31 mouse cellular contexts compared by ENCODE assay signal in genomic region chr16:81502578-81502977, GRCm38 (mm10).
A peak's percentile ranks its signal among the peaks of the same experiment; 100 is the strongest.
DNase-seq lines count a peak whose midpoint lies in the region; ATAC-seq and TF ChIP-seq lines count a peak whose summit lies in the region.
"Had no signal": no experiment of that assay in that cellular context is flagged by ENCODE, and none has a peak within 500 bp of the region (broad histone marks: within the 10 kb centered on the region; RNA-seq: fewer than 3 reads in every experiment).

No protein-coding gene starts in this region.

- no peak overlapping the region for H3K4me3 ChIP-seq in embryonic facial prominence, embryonic 14.5 days (ENCODE audit: low read depth, low read length)
- H3K4me3 ChIP-seq in embryonic facial prominence, embryonic 10.5 days = no peak overlapping the region
- no peak overlapping the region for H3K4me3 ChIP-seq in hindbrain, postnatal 0 days (ENCODE audit: low read length)
- H3K4me3 ChIP-seq in hindbrain, embryonic 10.5 days = no peak overlapping the region
- no peak overlapping the region for H3K4me3 ChIP-seq in midbrain, embryonic 14.5 days (replicated peaks; ENCODE audit: low read depth, low read length)
- no peak overlapping the region for H3K4me3 ChIP-seq in midbrain, embryonic 13.5 days (replicated peaks)
- H3K4me3 ChIP-seq: embryonic facial prominence, embryonic 12.5 days; embryonic facial prominence, embryonic 15.5 days; erythroblast, embryonic 14.5 days; forebrain, embryonic 10.5 days; forebrain, embryonic 12.5 days had no signal

- H3K36me3 ChIP-seq in embryonic facial prominence, embryonic 14.5 days (ENCODE audit: control insufficient read depth, insufficient read depth, low read length) = no peaks in the 10 kb centered on the region
- H3K36me3 ChIP-seq in embryonic facial prominence, embryonic 10.5 days (replicated peaks) = no peaks in the 10 kb centered on the region
- H3K36me3 ChIP-seq in hindbrain, postnatal 0 days (ENCODE audit: insufficient read depth, low read length) = no peaks in the 10 kb centered on the region
- H3K36me3 ChIP-seq in hindbrain, embryonic 10.5 days = no peaks in the 10 kb centered on the region
- no peaks in the 10 kb centered on the region for H3K36me3 ChIP-seq in midbrain, embryonic 14.5 days (ENCODE audit: control insufficient read depth, insufficient read depth, low read length)
- H3K36me3 ChIP-seq in midbrain, embryonic 13.5 days = no peaks in the 10 kb centered on the region
- H3K36me3 ChIP-seq: embryonic facial prominence, embryonic 12.5 days; embryonic facial prominence, embryonic 15.5 days; forebrain, embryonic 10.5 days; forebrain, embryonic 12.5 days; G1E had no signal

- intact Hi-C loops in heart, postnatal 14 days (cut with DNase I) = no loop called here

- DNase-seq in embryonic facial prominence, embryonic 14.5 days (ENCODE audit: low spot score) = peak; percentile 14
- no peak for DNase-seq in embryonic facial prominence, embryonic 10.5 days (ENCODE audit: low spot score)
- DNase-seq in hindbrain, postnatal 0 days (ENCODE audit: low spot score) = peak; percentile 9
- DNase-seq in hindbrain, embryonic 10.5 days (ENCODE audit: low spot score) = no peak
- DNase-seq in midbrain, embryonic 14.5 days = peak; percentile 63
- DNase-seq in brain, embryonic 14.5 days (ENCODE audit: low read depth) = peak; percentile 38
- DNase-seq in heart, postnatal 14 days = no peak
- DNase-seq: adrenal gland, adult 8-10 months; adrenal gland, postnatal 14 days; adrenal gland, postnatal 36 days; B cell, adult 2 months; cerebellum, adult 11 months; cerebellum, adult 18-20 months; cerebellum, adult 8-10 months; cerebellum, adult 9-11 months; cerebellum, postnatal 14 days; cerebellum, postnatal 36 days; embryo, embryonic 11 days had no signal

- no peak for TF ChIP-seq POLR2A in brain, embryonic 14.5 days (IDR thresholded peaks at IDR 0.05; ENCODE audit: borderline replicate concordance, extremely low read depth, insufficient read depth, insufficient read length, poor library complexity, severe bottlenecking)

- no peaks in the 10 kb centered on the region for H3K9me3 ChIP-seq in embryonic facial prominence, embryonic 14.5 days (ENCODE audit: control insufficient read depth, low read length)
- H3K9me3 ChIP-seq in embryonic facial prominence, embryonic 10.5 days = no peaks in the 10 kb centered on the region
- H3K9me3 ChIP-seq in hindbrain, postnatal 0 days (ENCODE audit: low read length) = no peaks in the 10 kb centered on the region
- no peaks in the 10 kb centered on the region for H3K9me3 ChIP-seq in hindbrain, embryonic 10.5 days
- no peaks in the 10 kb centered on the region for H3K9me3 ChIP-seq in midbrain, embryonic 14.5 days (ENCODE audit: control insufficient read depth, low read length)
- no peaks in the 10 kb centered on the region for H3K9me3 ChIP-seq in midbrain, embryonic 13.5 days
- H3K9me3 ChIP-seq: embryonic facial prominence, embryonic 12.5 days; embryonic facial prominence, embryonic 15.5 days; forebrain, embryonic 10.5 days; forebrain, embryonic 12.5 days; G1E had no signal

- WGBS in embryonic facial prominence, embryonic 14.5 days = 58% methylated on average over 2 of the region's 2 CpGs
- 88% methylated on average over 2 of the region's 2 CpGs for WGBS in embryonic facial prominence, embryonic 10.5 days
- WGBS in hindbrain, postnatal 0 days = 55% methylated on average over 2 of the region's 2 CpGs
- 90% methylated on average over 2 of the region's 2 CpGs for WGBS in hindbrain, embryonic 10.5 days
- 43% methylated on average over 2 of the region's 2 CpGs for WGBS in midbrain, embryonic 14.5 days
- WGBS in midbrain, embryonic 13.5 days = 65% methylated on average over 2 of the region's 2 CpGs

- ATAC-seq in embryonic facial prominence, embryonic 14.5 days (ENCODE audit: low read depth) = no peak
- no peak for ATAC-seq in hindbrain, postnatal 0 days
- no peak for ATAC-seq in midbrain, embryonic 14.5 days (ENCODE audit: low FRiP score, low TSS enrichment)
- ATAC-seq in midbrain, embryonic 13.5 days = no peak
- ATAC-seq: activated CD4-positive, CD25-positive, alpha-beta regulatory T cell, adult 4 months; CD4-positive, CD25-positive, alpha-beta regulatory T cell, adult 4 months; forebrain, embryonic 14.5 days; forebrain, embryonic 16.5 days; Patski had no signal

- no peak overlapping the region for H3K9ac ChIP-seq in embryonic facial prominence, embryonic 14.5 days (ENCODE audit: low read depth, low read length)
- H3K9ac ChIP-seq in hindbrain, postnatal 0 days (replicated peaks; ENCODE audit: low read length) = no peak overlapping the region
- H3K9ac ChIP-seq in midbrain, embryonic 14.5 days (replicated peaks; ENCODE audit: low read length) = no peak overlapping the region
- H3K9ac ChIP-seq in midbrain, embryonic 13.5 days (replicated peaks) = no peak overlapping the region
- H3K9ac ChIP-seq: embryonic facial prominence, embryonic 12.5 days; embryonic facial prominence, embryonic 15.5 days; forebrain, embryonic 12.5 days had no signal

- no peak overlapping the region for H3K27ac ChIP-seq in embryonic facial prominence, embryonic 14.5 days (replicated peaks; ENCODE audit: low read depth, low read length)
- H3K27ac ChIP-seq in embryonic facial prominence, embryonic 10.5 days (replicated peaks) = no peak overlapping the region
- H3K27ac ChIP-seq in hindbrain, postnatal 0 days = no peak overlapping the region
- H3K27ac ChIP-seq in hindbrain, embryonic 10.5 days = no peak overlapping the region
- no peak overlapping the region for H3K27ac ChIP-seq in midbrain, embryonic 14.5 days (replicated peaks; ENCODE audit: low read depth, low read length)
- no peak overlapping the region for H3K27ac ChIP-seq in midbrain, embryonic 13.5 days
- H3K27ac ChIP-seq: embryonic facial prominence, embryonic 12.5 days; embryonic facial prominence, embryonic 15.5 days; forebrain, embryonic 10.5 days; forebrain, embryonic 12.5 days had no signal

- H3K4me1 ChIP-seq in embryonic facial prominence, embryonic 14.5 days (ENCODE audit: control insufficient read depth, insufficient read depth, low read length) = no peaks in the 10 kb centered on the region
- H3K4me1 ChIP-seq in embryonic facial prominence, embryonic 10.5 days = no peaks in the 10 kb centered on the region
- no peaks in the 10 kb centered on the region for H3K4me1 ChIP-seq in hindbrain, postnatal 0 days (ENCODE audit: insufficient read depth, low read length)
- H3K4me1 ChIP-seq in hindbrain, embryonic 10.5 days (replicated peaks) = no peaks in the 10 kb centered on the region
- no peaks in the 10 kb centered on the region for H3K4me1 ChIP-seq in midbrain, embryonic 14.5 days (ENCODE audit: control insufficient read depth, insufficient read depth, low read length)
- H3K4me1 ChIP-seq in midbrain, embryonic 13.5 days (replicated peaks) = no peaks in the 10 kb centered on the region
- H3K4me1 ChIP-seq: embryonic facial prominence, embryonic 12.5 days; embryonic facial prominence, embryonic 15.5 days; forebrain, embryonic 10.5 days; forebrain, embryonic 12.5 days had no signal

- no peak overlapping the region for H3K4me2 ChIP-seq in embryonic facial prominence, embryonic 14.5 days (ENCODE audit: low read depth, low read length)
- no peak overlapping the region for H3K4me2 ChIP-seq in hindbrain, postnatal 0 days (ENCODE audit: low read depth, low read length)
- no peak overlapping the region for H3K4me2 ChIP-seq in midbrain, embryonic 14.5 days (ENCODE audit: low read length)
- H3K4me2 ChIP-seq in midbrain, embryonic 13.5 days (replicated peaks) = no peak overlapping the region
- H3K4me2 ChIP-seq: embryonic facial prominence, embryonic 12.5 days; embryonic facial prominence, embryonic 15.5 days; forebrain, embryonic 12.5 days had no signal

- TF ChIP-seq CTCF in hindbrain, postnatal 0 days (IDR thresholded peaks at IDR 0.05; ENCODE audit: low read depth) = no peak
- TF ChIP-seq CTCF in brain, embryonic 14.5 days (IDR thresholded peaks at IDR 0.05; ENCODE audit: borderline replicate concordance, extremely low read depth, insufficient read depth, insufficient read length) = no peak

- no peaks in the 10 kb centered on the region for H3K27me3 ChIP-seq in embryonic facial prominence, embryonic 14.5 days (replicated peaks; ENCODE audit: control insufficient read depth, insufficient read depth, low read length)
- no peaks in the 10 kb centered on the region for H3K27me3 ChIP-seq in embryonic facial prominence, embryonic 10.5 days (replicated peaks; ENCODE audit: low read depth, poor library complexity, severe bottlenecking)
- H3K27me3 ChIP-seq in hindbrain, postnatal 0 days (ENCODE audit: insufficient read depth, low read length) = no peaks in the 10 kb centered on the region
- H3K27me3 ChIP-seq in hindbrain, embryonic 10.5 days (ENCODE audit: insufficient read depth, poor library complexity, severe bottlenecking) = no peaks in the 10 kb centered on the region
- H3K27me3 ChIP-seq in midbrain, embryonic 14.5 days (ENCODE audit: control insufficient read depth, insufficient read depth, low read length) = no peaks in the 10 kb centered on the region
- no peaks in the 10 kb centered on the region for H3K27me3 ChIP-seq in midbrain, embryonic 13.5 days
- H3K27me3 ChIP-seq: CH12.LX; embryonic facial prominence, embryonic 12.5 days; embryonic facial prominence, embryonic 15.5 days; forebrain, embryonic 12.5 days had no signal

Comparison
In these comparisons a context has a peak if more than half of its experiments do, and no peak if none do; other contexts are left out.
1. DNase-seq: peak in embryonic facial prominence, embryonic 14.5 days (single experiment), hindbrain, postnatal 0 days (single experiment), midbrain, embryonic 14.5 days (single experiment) and brain, embryonic 14.5 days (single experiment); none in embryonic facial prominence, embryonic 10.5 days (single experiment), hindbrain, embryonic 10.5 days (single experiment) and heart, postnatal 14 days (0 of 2).